Mouse (Mus musculus) forebrain, embryonic 10.5 days (tissue): ENCODE results near the gene Rfxap. TPM values are rescaled to one million over a fixed set of nuclear protein-coding genes. Genes with fewer than 3 reads are reported as not detected.

Experiments
- DNase-seq: peaks from one replicate; pipeline ENCODE4 v3.0.0-alpha.2; 2017; ENCODE audit warnings: low spot score; ENCODE audit errors: extremely low spot score
- H3K27ac ChIP-seq: fragments of 300-500 bp; sonication (generic); 2 replicates; pipeline ENCODE4 v1.5.1; 2016; ENCODE audit warnings: mild to moderate bottlenecking
- H3K27me3 ChIP-seq: fragments of 300-500 bp; sonication (generic); 2 replicates; pipeline ENCODE4 v1.6.1; 2016; ENCODE audit warnings: mild to moderate bottlenecking; ENCODE audit not compliant: poor library complexity, severe bottlenecking
- H3K36me3 ChIP-seq: fragments of 300-500 bp; sonication (generic); replicated peaks from 2 replicates; pipeline ENCODE4 v1.6.1; 2016; ENCODE audit warnings: mild to moderate bottlenecking, moderate library complexity
- H3K4me1 ChIP-seq: fragments of 300-500 bp; sonication (generic); 2 replicates; pipeline ENCODE4 v1.6.1; 2016
- H3K4me3 ChIP-seq: fragments of 300-500 bp; sonication (generic); 2 replicates; pipeline ENCODE4 v1.5.1; 2016; ENCODE audit warnings: mild to moderate bottlenecking, moderate library complexity
- H3K9me3 ChIP-seq: fragments of 300-500 bp; sonication (generic); 2 replicates; pipeline ENCODE4 v1.6.1; 2016; ENCODE audit warnings: mild to moderate bottlenecking, moderate library complexity
- WGBS: fragments of 180-500 bp; shearing (Covaris S2); methylation state at CpG from one replicate; pipeline ENCODE4 v1.1.7; 2016; 5-methylcytosine and 5-hydroxymethylcytosine counted together
- polyA plus RNA-seq: library from polyadenylated mRNA; unstranded; fragments of >200 nt; fragmentation: Nextera tagmentation; extraction: Ambion mirVana; gene quantifications from 2 replicates; pipeline ENCODE4 v1.2.1, GENCODE M21; 2016

Rfxap gene
- polyA plus RNA-seq, result 35.9 and 38.9 TPM in 2 replicates

- WGBS, result under 1% methylated on average over 52 of the region's 52 CpGs
- Histone ChIP-seq H3K4me1 (peaks cover 26% of the 10 kb centered on the region), H3K36me3 (peaks cover 26% of the 10 kb centered on the region), H3K9me3 (no peaks in the 10 kb centered on the region), H3K4me3 (peak within 1 kb of the TSS; percentile 87), H3K27ac (peak within 1 kb of the TSS; percentile 98), H3K27me3 (peaks cover 6% of the 10 kb centered on the region; the same call in 1 of the 2 replicates)
- DNase-seq, result peak; percentile 98
These were observed at the start of gene Rfxap for GRCm38 (mm10) chr3:54807666-54808217. Gene Rfxap, minus strand, starts transcription at chr3:54807791.

GRCm38 (mm10) chr3:54835421-54835820, 27.8 kb upstream of the Rfxap start:
- Histone ChIP-seq H3K4me1 (no peaks in the 10 kb centered on the region), H3K4me3 (no peak overlapping the region), H3K27me3 (no peaks in the 10 kb centered on the region), H3K36me3 (no peaks in the 10 kb centered on the region), H3K27ac (no peak overlapping the region), H3K9me3 (no peaks in the 10 kb centered on the region)
- WGBS, result 87% methylated on average over 2 of the region's 2 CpGs
- no peak for DNase-seq

GRCm38 (mm10) chr3:54832491-54832890, 24.9 kb upstream of the Rfxap start:
- Histone ChIP-seq H3K36me3 (no peaks in the 10 kb centered on the region), H3K4me1 (no peaks in the 10 kb centered on the region), H3K4me3 (no peak overlapping the region), H3K27me3 (no peaks in the 10 kb centered on the region), H3K27ac (no peak overlapping the region), H3K9me3 (no peaks in the 10 kb centered on the region)
- 94% methylated on average over 3 of the region's 3 CpGs for WGBS
- no peak for DNase-seq

GRCm38 (mm10) chr3:54822526-54822925, 14.9 kb upstream of the Rfxap start:
- DNase-seq, result no peak
- 81% methylated on average over 5 of the region's 5 CpGs for WGBS
- no peaks in the 10 kb centered on the region for H3K4me1 ChIP-seq

GRCm38 (mm10) chr3:54815292-54815691, 7.7 kb upstream of the Rfxap start:
- peak; percentile 56 for DNase-seq
- Histone ChIP-seq H3K4me3 (no peak overlapping the region), H3K27ac (no peak overlapping the region), H3K9me3 (no peaks in the 10 kb centered on the region), H3K27me3 (no peaks in the 10 kb centered on the region), H3K4me1 (no peaks in the 10 kb centered on the region), H3K36me3 (no peaks in the 10 kb centered on the region)
- 35% methylated on average over 3 of the region's 3 CpGs for WGBS

More at GRCm38 (mm10) chr3:54822526-54822925, 14.9 kb upstream of the Rfxap start:
- Histone ChIP-seq H3K4me3 (no peak overlapping the region), H3K9me3 (no peaks in the 10 kb centered on the region), H3K27me3 (no peaks in the 10 kb centered on the region), H3K27ac (no peak overlapping the region), H3K36me3 (no peaks in the 10 kb centered on the region)

- Histone ChIP-seq H3K9me3 (no peaks in the 10 kb centered on the region), H3K36me3 (no peaks in the 10 kb centered on the region), H3K4me1 (no peaks in the 10 kb centered on the region), H3K27ac (no peak overlapping the region), H3K4me3 (no peak overlapping the region), H3K27me3 (no peaks in the 10 kb centered on the region)
- no peak for DNase-seq
- WGBS, result 85% methylated on average over 6 of the region's 6 CpGs
These were observed 7.0 kb upstream of the Rfxap start for GRCm38 (mm10) chr3:54814622-54815021.

- Histone ChIP-seq H3K36me3 (no peaks in the 10 kb centered on the region), H3K4me1 (no peaks in the 10 kb centered on the region), H3K27ac (no peak overlapping the region), H3K4me3 (no peak overlapping the region), H3K27me3 (peaks cover 6% of the 10 kb centered on the region; the same call in 1 of the 2 replicates), H3K9me3 (no peaks in the 10 kb centered on the region)
- no peak for DNase-seq
- 70% methylated on average over 6 of the region's 6 CpGs for WGBS
These were observed 5.9 kb upstream of the Rfxap start for GRCm38 (mm10) chr3:54813418-54813988.

- Histone ChIP-seq H3K36me3 (no peaks in the 10 kb centered on the region), H3K27me3 (peaks cover 6% of the 10 kb centered on the region; the same call in 1 of the 2 replicates), H3K4me3 (no peak overlapping the region), H3K9me3 (no peaks in the 10 kb centered on the region), H3K27ac (no peak overlapping the region), H3K4me1 (peaks cover 11% of the 10 kb centered on the region)
- 58% methylated on average over 1 of the region's 1 CpGs for WGBS
- DNase-seq, result no peak
These were observed 4.0 kb upstream of the Rfxap start for GRCm38 (mm10) chr3:54811616-54812015.

GRCm38 (mm10) chr3:54809111-54809510, 1.5 kb upstream of the Rfxap start:
- no peak overlapping the region for H3K27ac ChIP-seq
- H3K27me3 ChIP-seq, result peaks cover 6% of the 10 kb centered on the region; the same call in 1 of the 2 replicates
- 75% methylated on average over 5 of the region's 5 CpGs for WGBS
- peaks cover 12% of the 10 kb centered on the region for H3K36me3 ChIP-seq
- H3K9me3 ChIP-seq, result no peaks in the 10 kb centered on the region
- peaks cover 26% of the 10 kb centered on the region for H3K4me1 ChIP-seq
- no peak overlapping the region for H3K4me3 ChIP-seq
- no peak for DNase-seq

- Histone ChIP-seq H3K9me3 (no peaks in the 10 kb centered on the region), H3K36me3 (peaks cover 26% of the 10 kb centered on the region), H3K27ac (peak overlapping the region; percentile 98), H3K27me3 (peaks cover 6% of the 10 kb centered on the region; the same call in 1 of the 2 replicates), H3K4me3 (peak overlapping the region; percentile 87), H3K4me1 (peaks cover 26% of the 10 kb centered on the region)
- no peak for DNase-seq
- WGBS, result under 1% methylated on average over 56 of the region's 56 CpGs
These were observed 430 bp downstream of the Rfxap start for GRCm38 (mm10) chr3:54807061-54807661.

GRCm38 (mm10) chr3:54803713-54804112, 3.9 kb downstream of the Rfxap start:
- Histone ChIP-seq H3K36me3 (peaks cover 26% of the 10 kb centered on the region), H3K4me1 (peaks cover 26% of the 10 kb centered on the region), H3K27ac (no peak overlapping the region), H3K27me3 (no peaks in the 10 kb centered on the region), H3K4me3 (no peak overlapping the region), H3K9me3 (no peaks in the 10 kb centered on the region)
- no peak for DNase-seq
- 93% methylated on average over 8 of the region's 8 CpGs for WGBS

- no peak overlapping the region for H3K4me3 ChIP-seq
- peaks cover 5% of the 10 kb centered on the region for H3K9me3 ChIP-seq
- H3K27me3 ChIP-seq, result no peaks in the 10 kb centered on the region; the same call in 1 of the 2 replicates
- WGBS, result 40% methylated on average over 16 of the region's 16 CpGs
- H3K36me3 ChIP-seq, result no peaks in the 10 kb centered on the region
- H3K27ac ChIP-seq, result no peak overlapping the region
- peaks cover 7% of the 10 kb centered on the region for H3K4me1 ChIP-seq
- DNase-seq, result no peak
These were observed 10.4 kb downstream of the Rfxap start for GRCm38 (mm10) chr3:54797211-54797610.

- H3K4me1 ChIP-seq, result peaks cover 8% of the 10 kb centered on the region
- peaks cover 5% of the 10 kb centered on the region for H3K9me3 ChIP-seq
- H3K4me3 ChIP-seq, result no peak overlapping the region
- whole genome bisulfite sequencing, result 94% methylated on average over 1 of the region's 1 CpGs
- H3K27ac ChIP-seq, result no peak overlapping the region
- no peaks in the 10 kb centered on the region; the same call in 1 of the 2 replicates for H3K27me3 ChIP-seq
- no peak for DNase-seq
- no peaks in the 10 kb centered on the region for H3K36me3 ChIP-seq
These were observed 11.8 kb downstream of the Rfxap start for GRCm38 (mm10) chr3:54795806-54796205.
